Mouse (Mus musculus) embryonic fibroblast, embryonic 13.5 days (primary cell): ENCODE results near the gene Grin3a.

Experiments
- CTCF ChIP-seq: IDR thresholded peaks from 2 replicates; pipeline ENCODE4 v1.5.1; 2011; ENCODE audit warnings: mild to moderate bottlenecking, control low read depth, low read length, moderate library complexity, borderline replicate concordance; ENCODE audit not compliant: insufficient read depth
- POLR2A ChIP-seq: IDR thresholded peaks from 2 replicates; pipeline ENCODE4 v1.6.1; 2011; ENCODE audit warnings: low read depth, mild to moderate bottlenecking, control low read depth, low read length, moderate library complexity

- TF ChIP-seq CTCF, result peak; percentile 48; the same call in 1 of the 2 replicates
- no peak for TF ChIP-seq POLR2A
Measured at GRCm38 (mm10) chr4:49626973-49627372, 218.6 kb downstream of the Grin3a start.
